Mouse (Mus musculus) forebrain, embryonic 12.5 days (tissue): ENCODE measurements around the gene Sowahc. TPM values are rescaled to one million over a fixed set of nuclear protein-coding genes. Genes with fewer than 3 reads are reported as not detected.

Experiments
- polyA plus RNA-seq: library from polyadenylated mRNA; unstranded; fragments of >200 nt; fragmentation: Nextera tagmentation; extraction: Ambion mirVana; gene quantifications from 2 replicates; pipeline ENCODE4 v1.2.1, GENCODE M21; 2016

Gene Sowahc
- polyA plus RNA-seq, 1 experiment from 2014 or later = 19.7 TPM

Other genes with a start within 250 kb of the Sowahc start
- gene Sept10, start 106 bp upstream of the Sowahc start, polyA plus RNA-seq = 30.0 and 30.4 TPM in 2 replicates
- 33.4 and 33.6 TPM in 2 replicates for gene P4ha1, start 101.3 kb downstream of the Sowahc start, polyA plus RNA-seq
- 2.4 TPM in 1 of 2 replicates, not detected in the other for gene Gm10273, start 173.7 kb downstream of the Sowahc start, polyA plus RNA-seq
- not detected in 2 replicates for gene Pla2g12b, start 181.7 kb downstream of the Sowahc start, polyA plus RNA-seq
- 0.20 and 0.32 TPM in 2 replicates for gene Oit3, start 219.8 kb downstream of the Sowahc start, polyA plus RNA-seq